Mouse (Mus musculus): ENCODE data around the gene E2f6.

Gene E2f6

DNA sequence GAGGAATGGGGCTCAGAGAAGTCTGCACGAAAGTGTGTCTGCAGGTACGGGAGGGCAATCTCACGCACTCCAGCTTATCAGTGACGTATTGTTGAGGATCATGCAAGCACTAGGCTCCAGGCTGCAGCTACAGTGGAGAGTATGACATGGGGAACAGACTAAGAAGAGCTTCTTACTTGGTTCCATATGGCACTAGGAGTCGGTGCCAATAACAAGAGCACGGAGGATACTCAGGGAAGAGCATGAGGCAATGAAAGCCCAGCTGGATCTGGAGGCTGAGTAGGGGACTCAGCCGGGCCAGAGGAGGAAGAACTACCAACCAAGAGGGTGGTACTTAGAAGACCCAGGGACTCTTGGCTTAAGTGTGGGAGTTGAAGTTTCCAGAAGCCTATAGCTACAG, 62.8 kb downstream of the E2f6 start:
- DNase-seq (ENCODE audit: low spot score in 2 of 2) = peak in 1 of 2 experiments; percentile 67

GRCm38 (mm10) chr12:16874086-16874485, 63.3 kb downstream of the E2f6 start:
- DNase-seq (ENCODE audit: low spot score in 2 of 2) = no peak

DNA sequence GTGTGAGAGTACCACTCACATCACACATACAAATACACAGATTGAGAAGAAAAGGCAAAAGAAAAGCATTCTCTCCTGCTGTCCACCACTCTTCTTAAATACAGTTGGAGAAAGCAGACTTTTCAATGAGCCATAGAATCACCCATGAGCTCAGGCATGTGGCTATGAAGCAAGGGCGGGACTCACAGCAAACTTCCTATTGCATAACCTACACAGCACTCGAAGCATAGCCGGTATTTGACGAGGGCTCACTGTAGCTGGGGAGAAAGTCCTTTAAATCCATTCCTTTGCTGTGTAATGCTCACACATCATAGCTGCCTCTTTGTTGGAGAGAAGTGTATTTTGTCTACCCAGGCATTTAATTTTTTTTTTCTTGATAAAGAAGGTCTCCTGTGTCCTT, 64.5 kb downstream of the E2f6 start:
- no peak for DNase-seq (ENCODE audit: low spot score in 2 of 2)

DNA sequence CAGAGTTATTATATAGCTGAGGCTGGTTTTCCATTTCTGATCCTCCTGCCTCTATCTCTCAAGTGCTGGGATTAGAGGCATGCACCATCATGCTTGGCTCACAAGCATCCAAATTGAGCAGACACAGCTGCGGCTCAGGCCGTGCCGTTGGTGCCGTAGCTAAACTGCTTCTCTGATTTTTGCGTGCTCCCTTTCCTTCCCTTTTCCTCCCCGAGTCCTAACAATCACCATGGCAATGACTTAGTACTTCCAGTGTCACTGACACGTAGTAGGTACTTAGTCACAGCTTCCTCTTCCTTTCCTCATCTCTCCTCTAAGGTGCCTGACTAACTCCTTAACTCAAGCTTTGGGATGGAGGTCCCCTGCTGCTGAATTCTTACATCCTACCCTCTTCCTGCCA, 64.9 kb downstream of the E2f6 start:
- no peak for DNase-seq (ENCODE audit: low spot score in 2 of 2)

DNA sequence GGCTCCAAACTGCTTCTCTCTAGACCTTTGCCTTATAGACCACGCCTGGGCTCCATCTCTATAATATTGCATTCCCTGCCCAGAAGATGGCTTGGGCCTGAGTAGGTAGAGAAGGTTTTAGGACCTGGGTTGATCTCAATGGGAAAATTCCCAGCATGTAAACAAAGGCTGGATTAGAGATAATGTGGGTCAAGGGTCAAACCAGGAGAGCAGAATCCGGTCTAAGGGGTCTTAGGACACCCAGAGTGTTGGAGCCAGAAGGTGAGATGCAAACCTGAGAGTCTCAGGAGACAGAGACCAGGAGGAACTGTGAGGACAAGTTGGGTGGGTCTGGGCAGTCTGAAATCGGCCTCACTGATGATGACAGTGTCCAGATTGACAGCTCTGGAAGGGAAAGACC, 65.9 kb downstream of the E2f6 start:
- DNase-seq (ENCODE audit: low spot score in 2 of 2) = no peak

DNA sequence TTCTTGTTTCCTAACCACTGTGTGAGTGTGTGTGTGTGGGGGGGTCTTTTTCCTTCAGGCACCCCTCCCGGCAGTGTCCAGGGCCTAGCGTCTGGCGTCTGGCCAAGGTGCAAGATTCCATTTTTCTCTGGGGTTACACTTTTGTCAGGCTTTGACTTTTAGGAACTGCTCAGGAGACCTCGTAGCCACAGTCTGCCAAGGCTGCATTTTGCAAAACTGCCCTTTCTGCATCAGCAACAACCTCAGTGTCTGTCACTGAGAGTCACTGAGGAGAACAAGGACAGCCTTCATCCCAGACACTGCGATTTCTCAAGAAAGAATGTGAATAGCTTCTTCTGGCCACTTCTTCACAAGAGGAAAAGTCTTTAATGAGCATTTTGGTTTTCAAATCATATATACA, 66.4 kb downstream of the E2f6 start:
- no peak for DNase-seq (ENCODE audit: low spot score in 2 of 2)

GRCm38 (mm10) chr12:16877679-16878078, 66.9 kb downstream of the E2f6 start:
- no peak for DNase-seq (ENCODE audit: low spot score in 2 of 2)

GRCm38 (mm10) chr12:16879369-16879768, 68.6 kb downstream of the E2f6 start:
- DNase-seq (ENCODE audit: low spot score in 2 of 2) = no peak

DNA sequence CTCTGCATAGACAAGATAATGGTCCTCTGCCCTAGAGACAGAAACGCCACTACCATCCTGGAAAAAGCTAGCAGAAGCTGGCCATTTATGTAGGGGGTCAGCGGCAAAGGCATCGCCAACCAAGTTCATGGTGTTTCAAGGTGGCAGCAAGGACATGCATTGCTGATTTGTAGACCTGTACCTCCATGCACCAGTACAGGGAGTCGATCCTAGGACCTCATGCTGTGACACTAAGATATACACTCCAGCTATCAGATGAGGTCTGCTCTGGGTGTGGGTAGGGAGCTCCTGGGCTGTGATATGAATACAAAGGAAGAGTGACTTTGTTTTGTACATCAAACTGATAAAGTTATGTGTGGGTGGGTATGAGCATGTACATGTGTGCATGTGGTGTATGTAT, 69.3 kb downstream of the E2f6 start:
- DNase-seq (ENCODE audit: low spot score in 2 of 2) = no peak

- no peak for DNase-seq (ENCODE audit: low spot score in 2 of 2)
These were observed 71.7 kb downstream of the E2f6 start for GRCm38 (mm10) chr12:16882442-16882841.

DNA sequence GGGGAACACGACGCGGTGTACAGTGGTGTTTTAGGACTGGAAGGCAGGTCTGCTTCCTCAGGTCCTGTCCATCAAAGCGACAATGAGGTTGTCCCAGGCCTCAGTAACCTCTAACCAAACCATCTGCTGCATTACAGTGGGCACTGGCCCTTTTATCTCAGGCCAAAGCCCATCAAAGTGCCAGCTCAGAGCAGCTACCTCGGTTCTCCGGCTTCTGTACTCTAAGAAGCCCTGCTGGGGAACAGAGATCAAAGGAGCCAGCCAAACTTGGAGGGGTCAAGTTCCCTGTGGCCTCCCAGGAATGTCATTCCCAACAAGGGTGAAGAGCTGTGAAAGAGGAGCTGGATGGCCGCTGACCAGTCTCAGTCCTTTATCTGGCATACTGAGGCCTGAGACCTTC, 72.3 kb downstream of the E2f6 start:
- DNase-seq (ENCODE audit: low spot score in 2 of 2) = no peak

GRCm38 (mm10) chr12:16884534-16884933, 73.8 kb downstream of the E2f6 start:
- DNase-seq (ENCODE audit: low spot score in 2 of 2) = no peak

GRCm38 (mm10) chr12:16886354-16886753, 75.6 kb downstream of the E2f6 start:
- DNase-seq (ENCODE audit: low spot score in 2 of 2) = no peak
